Mouse (Mus musculus): ENCODE measurements around the gene Prap1. TPM values are rescaled to one million over a fixed set of nuclear protein-coding genes. Genes with fewer than 3 reads are reported as not detected.
"Not testable (repeated sequence)": the region's sequence is repeated elsewhere in the genome, so short reads cannot be mapped to it uniquely, and the experiment has no call there.

Prap1 gene
- total RNA-seq, 2 experiments from 2014 or later = not detected

DNA sequence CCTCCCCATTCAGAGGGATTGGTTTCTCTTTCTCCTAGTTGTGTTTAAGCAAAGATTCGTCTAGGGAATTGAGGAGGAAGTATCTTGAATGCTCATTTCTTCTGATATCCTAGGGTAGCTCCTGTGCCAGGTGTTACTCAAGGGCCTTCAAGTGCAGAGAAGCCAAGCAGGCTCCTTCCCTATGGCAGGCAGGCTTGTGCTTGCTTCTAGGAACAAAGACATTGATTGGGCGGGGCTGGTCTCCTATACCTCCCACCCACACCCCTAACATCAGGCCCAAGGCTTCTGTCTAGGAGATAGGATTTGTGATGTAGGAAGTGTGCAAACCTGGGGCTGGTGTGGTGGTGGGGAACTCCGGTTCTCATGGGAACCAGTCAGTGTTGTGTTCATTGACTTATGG lies 33.7 kb downstream of the Prap1 start:
- intact Hi-C loops (cut with DNase I) = no loop called here
- no peak for DNase-seq

DNA sequence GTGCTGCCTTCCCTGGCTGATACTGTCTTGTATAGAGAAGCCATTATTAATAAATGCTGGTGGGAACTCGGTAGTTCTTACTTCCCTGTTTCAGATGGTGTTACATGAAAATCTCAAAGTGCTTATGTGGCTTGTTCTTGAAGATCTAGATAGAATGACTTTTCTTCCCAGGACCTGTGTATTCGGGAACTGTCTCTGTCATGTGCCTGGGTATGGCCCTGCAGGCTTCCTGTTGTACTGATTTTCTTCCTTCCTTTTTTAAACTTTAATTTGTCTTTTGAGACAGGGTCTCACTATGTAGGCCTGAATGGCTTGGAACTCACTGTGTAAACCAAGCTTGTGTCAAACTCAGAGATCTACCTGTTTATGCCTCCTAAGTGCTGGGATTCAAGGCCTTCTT lies 34.7 kb downstream of the Prap1 start:
- intact Hi-C loops (cut with DNase I) = no loop called here
- no peak for DNase-seq

DNA sequence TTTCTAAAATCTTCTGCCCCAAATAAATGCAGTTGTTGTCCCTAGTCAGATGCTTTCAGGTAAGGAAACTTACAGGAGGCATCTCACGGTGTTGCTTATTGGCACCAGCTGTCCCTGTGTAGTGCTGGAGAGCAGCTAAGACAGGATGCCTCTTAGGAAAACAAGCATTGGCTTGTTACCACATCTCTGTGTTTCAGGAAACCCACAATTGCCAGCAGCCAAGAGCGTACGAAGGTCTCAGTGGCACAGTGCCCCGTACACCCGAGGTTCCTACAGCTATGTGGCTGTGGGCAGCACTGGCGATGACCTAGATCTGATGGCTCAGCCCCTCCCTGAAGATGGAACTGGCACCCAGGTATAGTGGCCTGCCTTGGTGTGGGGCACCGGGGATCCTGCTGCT lies 39.0 kb downstream of the Prap1 start:
- intact Hi-C loops (cut with DNase I); DNase-seq: not testable (repeated sequence)

DNA sequence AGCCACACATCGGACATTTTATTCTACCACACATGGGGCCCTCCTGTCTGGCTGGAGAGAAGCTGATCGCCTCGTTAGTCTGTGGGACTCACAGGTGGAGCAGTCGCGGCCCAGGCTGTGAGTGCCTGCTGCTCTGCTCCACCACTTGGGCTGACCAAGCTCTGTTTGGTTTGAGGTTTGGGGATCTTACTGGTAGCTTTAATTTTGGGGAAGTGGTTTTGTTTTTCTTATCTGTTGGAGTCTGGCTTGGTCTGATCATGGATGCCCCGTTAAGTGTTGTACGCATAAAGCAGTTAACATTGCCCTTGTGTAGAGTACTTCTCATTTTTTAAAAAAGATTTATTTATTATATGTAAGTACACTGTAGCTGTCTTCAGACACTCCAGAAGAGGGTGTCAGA lies 40.8 kb downstream of the Prap1 start:
- DNase-seq; intact Hi-C loops (cut with DNase I): not testable (repeated sequence)

DNA sequence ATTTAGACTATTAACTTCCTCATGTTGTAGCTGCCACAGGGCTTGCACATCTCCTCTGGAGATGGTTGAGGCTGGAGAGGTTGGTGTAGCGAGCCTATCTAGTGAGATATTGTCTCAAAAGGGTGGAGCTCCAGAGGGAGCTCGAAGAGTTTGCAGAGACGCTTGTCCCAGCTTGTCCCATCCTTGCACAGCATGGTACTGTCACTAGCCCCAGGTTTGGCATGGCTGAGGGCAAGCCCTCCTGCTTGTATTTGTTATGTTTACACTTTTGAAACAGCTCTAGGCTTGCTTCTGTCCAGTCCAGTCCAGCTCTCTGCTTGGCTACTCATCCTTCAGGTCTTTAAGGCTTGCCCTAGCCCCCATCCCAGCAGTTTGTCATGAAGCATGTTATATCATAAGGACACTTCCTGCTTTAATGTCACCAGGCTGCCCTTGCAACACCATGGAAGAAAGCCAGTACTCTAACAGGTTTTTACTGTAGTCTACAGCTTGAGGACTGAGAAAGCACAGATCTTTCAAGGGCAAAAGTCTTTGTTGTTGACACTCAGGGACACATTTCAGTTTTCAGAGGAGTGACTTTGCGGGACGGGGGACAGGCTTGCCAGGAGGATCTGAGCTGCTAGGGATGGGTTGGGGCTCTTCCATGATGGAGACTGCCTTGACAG lies 42.0 kb downstream of the Prap1 start:
- intact Hi-C loops (cut with DNase I) = no loop called here
- no peak for DNase-seq

DNA sequence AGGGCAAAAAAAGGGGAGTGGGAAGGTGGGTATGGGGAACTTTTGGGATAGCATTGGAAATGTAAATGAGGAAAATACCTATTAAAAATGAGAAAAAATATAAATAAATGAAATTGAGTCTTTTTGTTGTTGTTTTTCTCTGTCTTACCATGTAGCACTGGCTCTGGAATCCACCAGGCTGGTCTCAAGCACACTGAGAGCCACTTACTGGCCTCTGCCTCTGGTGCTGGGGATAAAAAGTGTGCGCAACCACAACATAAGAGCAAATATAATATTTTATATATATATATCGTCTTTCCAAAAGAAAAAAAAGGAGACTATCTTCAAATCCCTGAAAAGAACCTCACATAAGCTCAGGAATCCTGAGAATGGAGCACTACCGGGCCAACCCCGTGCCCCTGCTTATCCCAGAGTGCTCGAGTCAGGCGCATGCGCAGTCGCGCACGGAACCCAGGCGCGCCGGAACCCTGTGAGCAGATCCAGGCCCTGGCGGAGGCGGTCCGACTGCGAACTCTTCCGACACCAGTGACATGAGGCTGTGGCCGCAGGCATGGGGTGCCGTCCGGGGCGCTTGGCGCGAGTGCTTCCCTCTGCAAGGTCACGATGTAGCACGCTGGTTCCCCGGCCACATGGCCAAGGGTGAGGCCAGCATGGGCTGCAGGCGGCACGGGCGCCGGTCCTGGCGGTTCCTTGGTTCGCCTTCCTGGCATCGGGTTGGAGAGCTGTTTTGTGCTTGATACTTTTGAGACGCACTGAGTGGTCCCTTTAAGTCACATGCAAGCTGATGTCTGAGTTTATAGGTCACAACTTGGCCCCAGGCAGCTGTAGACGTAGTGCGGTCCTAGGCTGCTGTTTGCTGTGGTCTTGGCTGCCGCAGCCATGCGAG lies 44.2 kb downstream of the Prap1 start, which contains the start of gene Mtg1:
Gene Mtg1 (plus strand): TSS at position 430 of the 886 bp plus-strand sequence.
- peak; percentile 97 for DNase-seq
- intact Hi-C loops (cut with DNase I) = no loop called here

DNA sequence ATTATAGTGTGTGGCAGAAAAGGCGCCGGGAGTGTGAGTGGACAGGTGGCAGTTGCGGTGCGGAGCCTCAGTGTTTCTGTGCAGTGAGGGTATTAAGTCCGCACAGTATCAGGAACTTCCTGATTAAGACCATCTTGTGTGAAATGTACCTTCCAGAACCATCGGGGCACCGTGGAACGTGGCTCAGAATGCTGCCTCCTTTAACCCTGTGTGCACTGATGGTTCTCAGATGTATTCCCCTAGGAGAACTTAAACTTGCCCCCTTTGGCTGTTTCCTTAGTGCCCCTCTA lies 44.8 kb downstream of the Prap1 start:
- no peak for DNase-seq
- intact Hi-C loops (cut with DNase I) = no loop called here

DNA sequence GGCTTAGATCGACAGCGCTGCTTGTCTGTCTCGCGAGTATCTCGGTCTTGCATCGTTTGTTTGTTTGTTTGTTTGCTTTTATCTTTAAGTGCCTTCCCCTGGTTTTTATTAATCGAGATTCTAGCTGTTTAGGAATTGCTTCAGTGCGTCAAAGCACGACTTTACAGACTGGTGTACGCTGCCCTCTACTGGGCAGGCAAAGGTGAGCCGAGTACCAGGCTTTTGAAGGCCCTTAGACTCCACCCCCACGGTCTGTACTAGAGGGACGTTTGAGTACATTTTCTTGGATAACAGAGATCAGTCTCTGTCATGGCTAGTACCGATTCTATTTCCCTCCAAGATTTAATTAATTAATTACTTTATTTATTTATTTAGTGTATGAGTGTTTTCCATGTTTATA lies 48.2 kb downstream of the Prap1 start:
- peak; percentile 70 for DNase-seq
- intact Hi-C loops (cut with DNase I) = no loop called here

DNA sequence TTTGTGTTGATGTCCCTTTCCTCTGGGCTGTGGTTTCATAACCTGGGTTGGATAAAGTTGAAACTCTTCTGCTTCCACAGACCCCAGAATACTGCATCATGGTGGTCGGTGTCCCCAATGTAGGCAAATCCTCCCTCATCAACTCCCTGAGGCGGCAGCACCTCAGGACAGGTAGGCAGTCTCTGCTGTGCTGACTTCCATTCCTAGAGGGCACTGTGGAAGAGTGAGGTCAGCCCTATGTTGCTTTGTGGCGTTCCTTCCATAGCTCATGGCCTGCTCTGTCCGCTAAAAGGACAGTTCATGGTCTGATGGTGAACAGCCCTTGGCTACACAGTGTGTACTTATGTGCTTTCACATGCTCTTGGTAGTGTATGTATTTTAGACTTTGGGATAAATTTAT lies 51.4 kb downstream of the Prap1 start:
- DNase-seq = no peak
- intact Hi-C loops (cut with DNase I) = no loop called here

Other genes starting within 250 kb of the Prap1 start
- 10 to 100 TPM; 36.2 to 45.3 TPM for gene Kndc1, start 198.7 kb upstream of the Prap1 start, total RNA-seq (2021)
- gene Utf1, start 149.6 kb upstream of the Prap1 start, total RNA-seq (2021) = not detected
- under 1 TPM; 0.66 to 0.83 TPM for gene 6430531B16Rik, start 114.6 kb upstream of the Prap1 start, total RNA-seq (2021)
- 1 to 10 TPM; 2.4 to 2.6 TPM for gene Adam8, start 100.8 kb upstream of the Prap1 start, total RNA-seq (2021)
- gene Zfp511, start 57.0 kb upstream of the Prap1 start, total RNA-seq (2021) = 10 to 100 TPM; 32.3 to 33.9 TPM
- gene Tubgcp2, start 56.7 kb upstream of the Prap1 start, total RNA-seq (2021) = 10 to 100 TPM; 55.1 to 58.0 TPM
- 1 to 10 TPM; 2.3 to 2.5 TPM for gene Msx3, start 44.3 kb upstream of the Prap1 start, total RNA-seq (2021)
- gene Caly, start 10.8 kb upstream of the Prap1 start, total RNA-seq (2021) = 100 to 1,000 TPM; 185 to 208 TPM
- 10 to 100 TPM; 10.4 to 15.3 TPM for gene Fuom, start 9.0 kb downstream of the Prap1 start, total RNA-seq (2021)
- 1 to 10 TPM; 6.1 to 6.8 TPM for gene Paox, start 22.4 kb downstream of the Prap1 start, total RNA-seq (2021)
- gene Echs1, start 23.1 kb downstream of the Prap1 start, total RNA-seq (2021) = 10 to 100 TPM; 55.1 to 59.6 TPM
- gene Mtg1, start 44.2 kb downstream of the Prap1 start, total RNA-seq (2021) = 10 to 100 TPM; 24.7 to 27.3 TPM
- gene Sprn, start 61.5 kb downstream of the Prap1 start, total RNA-seq (2021) = 10 to 100 TPM; 77.0 to 80.8 TPM
- gene Olfr522, start 71.4 kb downstream of the Prap1 start, total RNA-seq (2021) = not detected
- gene Olfr523, start 79.8 kb downstream of the Prap1 start, total RNA-seq (2021) = not detected
- gene Olfr524, start 112.6 kb downstream of the Prap1 start, total RNA-seq (2021) = not detected
- under 1 TPM; 0.32 to 0.58 TPM for gene Cd163l1, start 124.9 kb downstream of the Prap1 start, total RNA-seq (2021)
- gene 5830411N06Rik, start 153.9 kb downstream of the Prap1 start, total RNA-seq (2021) = not detected
- not detected for gene Olfr525, start 227.5 kb downstream of the Prap1 start, total RNA-seq (2021)
- not detected for gene Olfr527, start 240.6 kb downstream of the Prap1 start, total RNA-seq (2021)